Mouse (Mus musculus) kidney, postnatal 0 days (tissue): Measurements from ENCODE around the gene Stkld1. TPM values are rescaled to one million over a fixed set of nuclear protein-coding genes. Genes with fewer than 3 reads are reported as not detected.

ENCODE experiments used
- ATAC-seq: fragments of 200-750 bp; cut with Nextera tagmentation; replicated peaks from 2 replicates; pipeline ENCODE4 v1.8.0; 2017; ENCODE audit warnings: low read depth, moderate number of reproducible peaks, moderate TSS enrichment, moderate library complexity; ENCODE audit not compliant: low FRiP score
- DNase-seq: peaks from one replicate; pipeline ENCODE4 v3.0.0-alpha.2; 2016; ENCODE audit warnings: low spot score
- H3K27ac ChIP-seq: fragments of 300-500 bp; sonication (generic); 2 replicates; pipeline ENCODE4 v1.5.1; 2014; ENCODE audit warnings: mild to moderate bottlenecking
- H3K27me3 ChIP-seq: fragments of 300-500 bp; sonication (generic); 2 replicates; pipeline ENCODE4 v1.6.1; 2014; ENCODE audit warnings: low read length, mixed read lengths; ENCODE audit not compliant: insufficient read depth
- H3K36me3 ChIP-seq: fragments of 300-500 bp; sonication (generic); 2 replicates; pipeline ENCODE4 v1.6.1; 2014; ENCODE audit warnings: low read length, mixed read lengths; ENCODE audit not compliant: insufficient read depth
- H3K4me1 ChIP-seq: fragments of 300-500 bp; sonication (generic); replicated peaks from 2 replicates; pipeline ENCODE4 v1.6.1; 2014; ENCODE audit warnings: antibody characterized with exemption, low read length, mixed read lengths; ENCODE audit not compliant: insufficient read depth
- H3K4me2 ChIP-seq: fragments of 300-500 bp; sonication (generic); 2 replicates; pipeline ENCODE4 v1.6.1; 2014; ENCODE audit warnings: mild to moderate bottlenecking, low read length, moderate library complexity, mixed read lengths
- H3K4me3 ChIP-seq: fragments of 300-500 bp; sonication (generic); replicated peaks from 2 replicates; pipeline ENCODE4 v1.5.1; 2014; ENCODE audit warnings: low read depth, low read length
- H3K9ac ChIP-seq: fragments of 300-500 bp; sonication (generic); 2 replicates; pipeline ENCODE4 v1.6.1; 2014; ENCODE audit warnings: low read depth, low read length
- H3K9me3 ChIP-seq: fragments of 300-500 bp; sonication (generic); replicated peaks from 2 replicates; pipeline ENCODE4 v1.6.1; 2016; ENCODE audit warnings: low read length, inconsistent platforms, mixed read lengths
- CTCF ChIP-seq: IDR thresholded peaks from 2 replicates; pipeline ENCODE4 v1.5.1; 2016; ENCODE audit warnings: antibody characterized with exemption, low read depth, mild to moderate bottlenecking, moderate library complexity
- WGBS: fragments of 180-500 bp; shearing (Covaris S2); extraction: QIAGEN DNeasy Blood & Tissue Kit; methylation state at CpG from one replicate; pipeline ENCODE4 v1.1.7; 2014; 5-methylcytosine and 5-hydroxymethylcytosine counted together
- polyA plus RNA-seq: library from polyadenylated mRNA; unstranded; fragments of >200 nt; fragmentation: Nextera tagmentation; extraction: Ambion mirVana; gene quantifications from 2 replicates; pipeline ENCODE4 v1.2.1, GENCODE M21; 2015

Gene Stkld1
- polyA plus RNA-seq, 1 experiment from 2014 or later: 0.07 TPM

- 75% methylated on average over 3 of the region's 3 CpGs for WGBS
- no peak for DNase-seq
- H3K4me3 ChIP-seq: no peak overlapping the region
- H3K27ac ChIP-seq: no peak overlapping the region
- H3K4me1 ChIP-seq: no peaks in the 10 kb centered on the region
- H3K27me3 ChIP-seq: no peaks in the 10 kb centered on the region
- H3K9ac ChIP-seq: no peak overlapping the region
- no peaks in the 10 kb centered on the region for H3K36me3 ChIP-seq
- H3K9me3 ChIP-seq: no peaks in the 10 kb centered on the region
- no peak for ATAC-seq
- no peak for TF ChIP-seq CTCF
- H3K4me2 ChIP-seq: no peak overlapping the region
Observed at GRCm38 (mm10) chr2:26943253-26943652, 9.4 kb downstream of the Stkld1 start.

GRCm38 (mm10) chr2:26950411-26950810 is 16.6 kb downstream of the Stkld1 start:
- Histone ChIP-seq H3K4me3 (no peak overlapping the region), H3K36me3 (peaks cover 34% of the 10 kb centered on the region), H3K9me3 (no peaks in the 10 kb centered on the region), H3K9ac (no peak overlapping the region), H3K4me2 (no peak overlapping the region), H3K27me3 (no peaks in the 10 kb centered on the region), H3K4me1 (no peaks in the 10 kb centered on the region), H3K27ac (no peak overlapping the region)
- ATAC-seq (no peak), DNase-seq (no peak)
- no peak for TF ChIP-seq CTCF
- WGBS: 80% methylated on average over 2 of the region's 2 CpGs

- Histone ChIP-seq H3K36me3 (peaks cover 43% of the 10 kb centered on the region), H3K9ac (no peak overlapping the region), H3K27ac (no peak overlapping the region), H3K9me3 (no peaks in the 10 kb centered on the region), H3K4me1 (no peaks in the 10 kb centered on the region), H3K4me3 (no peak overlapping the region), H3K4me2 (no peak overlapping the region), H3K27me3 (no peaks in the 10 kb centered on the region)
- DNase-seq: no peak
- no peak for TF ChIP-seq CTCF
- no peak for ATAC-seq
- WGBS: 83% methylated on average over 8 of the region's 8 CpGs
Observed at GRCm38 (mm10) chr2:26951346-26951905, 17.6 kb downstream of the Stkld1 start.

DNA sequence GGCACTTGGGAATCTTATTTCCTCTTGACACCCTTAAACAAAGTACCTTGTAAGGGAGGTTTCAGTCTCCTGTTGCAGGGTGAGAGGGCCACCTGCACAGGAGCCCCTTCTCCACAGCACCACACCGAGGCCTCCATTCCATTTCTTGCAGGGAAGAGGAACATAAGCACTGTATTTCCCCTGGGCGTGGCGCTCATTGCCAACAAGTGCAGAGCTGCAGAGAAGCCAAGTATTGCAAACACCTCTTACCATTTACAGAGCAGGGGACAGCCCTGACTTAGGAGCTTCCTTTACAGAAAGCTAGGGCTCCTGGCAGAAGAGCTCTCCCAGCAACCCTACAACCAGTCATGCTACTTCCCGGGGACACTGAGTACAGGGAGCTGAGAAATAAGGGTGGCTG is 18.3 kb downstream of the Stkld1 start:
- 87% methylated on average over 4 of the region's 4 CpGs for WGBS
- no peak for TF ChIP-seq CTCF
- H3K27ac ChIP-seq: no peak overlapping the region
- peaks cover 46% of the 10 kb centered on the region for H3K36me3 ChIP-seq
- no peaks in the 10 kb centered on the region for H3K27me3 ChIP-seq
- no peaks in the 10 kb centered on the region for H3K9me3 ChIP-seq
- no peak for ATAC-seq
- no peak overlapping the region for H3K4me3 ChIP-seq
- no peaks in the 10 kb centered on the region for H3K4me1 ChIP-seq
- no peak overlapping the region for H3K9ac ChIP-seq
- H3K4me2 ChIP-seq: no peak overlapping the region
- DNase-seq: no peak

DNA sequence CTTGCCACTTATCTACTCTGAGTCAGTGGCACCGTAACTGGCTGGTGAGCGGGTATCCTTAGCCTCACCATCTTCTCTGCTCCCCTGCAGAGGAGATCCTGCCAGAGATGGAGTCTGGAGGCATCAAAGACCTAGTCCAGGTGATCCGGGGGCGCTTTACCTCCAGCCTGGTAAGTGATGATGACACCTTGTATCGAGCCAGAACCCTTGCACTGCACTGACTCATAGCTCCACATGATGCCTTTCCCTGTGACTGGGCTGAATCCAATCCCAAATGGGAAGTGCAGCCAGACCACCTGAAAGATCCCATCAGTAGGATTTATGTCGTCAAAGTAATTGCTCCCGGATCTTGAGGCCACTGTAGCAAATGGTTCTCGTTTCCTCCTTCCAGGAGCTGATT is 19.0 kb downstream of the Stkld1 start:
- no peak for DNase-seq
- Histone ChIP-seq H3K27me3 (no peaks in the 10 kb centered on the region), H3K36me3 (peaks cover 53% of the 10 kb centered on the region), H3K4me1 (no peaks in the 10 kb centered on the region), H3K9me3 (no peaks in the 10 kb centered on the region), H3K4me3 (no peak overlapping the region), H3K4me2 (no peak overlapping the region), H3K27ac (no peak overlapping the region), H3K9ac (no peak overlapping the region)
- WGBS: 75% methylated on average over 8 of the region's 8 CpGs
- peak; percentile 4; the same call in 1 of the 2 replicates for TF ChIP-seq CTCF
- no peak for ATAC-seq

DNA sequence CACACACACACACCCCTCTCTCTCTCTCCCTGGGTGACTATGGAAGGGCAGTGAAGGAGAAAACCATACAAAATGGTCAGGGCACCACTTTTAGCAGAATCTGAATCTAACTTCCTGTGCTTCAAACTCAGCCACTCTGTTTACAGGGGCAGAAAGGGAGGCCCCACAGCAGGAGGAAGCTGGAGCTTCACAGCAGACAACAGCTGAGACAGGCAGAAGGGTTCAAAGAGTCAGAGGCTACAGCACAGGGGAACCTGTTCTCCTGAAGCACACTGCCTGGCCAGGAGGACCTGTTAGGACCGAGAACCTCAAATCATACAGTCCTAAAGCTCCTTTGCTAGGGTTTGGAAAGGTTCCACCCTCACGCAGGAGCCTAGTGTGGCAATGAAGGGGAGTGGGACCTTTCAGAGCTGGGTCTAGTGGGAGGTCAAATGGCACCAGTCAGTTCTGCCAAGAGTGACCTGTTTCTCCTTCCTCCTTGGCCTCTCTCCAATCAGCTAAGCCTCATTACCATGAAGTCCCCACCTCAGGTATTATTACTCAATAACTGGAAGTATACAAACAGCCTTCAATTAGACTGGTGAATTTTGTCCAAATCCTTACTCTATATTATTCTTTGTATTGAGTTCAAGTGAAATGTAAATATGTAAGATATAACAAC is 21.0 kb downstream of the Stkld1 start:
- 86% methylated on average over 2 of the region's 2 CpGs for whole genome bisulfite sequencing

More for the DNA sequence above, 21.0 kb downstream of the Stkld1 start:
- H3K4me3 ChIP-seq: no peak overlapping the region
- ATAC-seq (no peak), DNase-seq (no peak)
- H3K9ac ChIP-seq: no peak overlapping the region
- no peaks in the 10 kb centered on the region for H3K9me3 ChIP-seq
- H3K36me3 ChIP-seq: peaks cover 62% of the 10 kb centered on the region
- H3K27ac ChIP-seq: no peak overlapping the region
- TF ChIP-seq CTCF: no peak
- H3K27me3 ChIP-seq: no peaks in the 10 kb centered on the region
- no peaks in the 10 kb centered on the region for H3K4me1 ChIP-seq
- H3K4me2 ChIP-seq: no peak overlapping the region
